ENCODE assay signal across 8 mouse cellular contexts in the genomic region with DNA sequence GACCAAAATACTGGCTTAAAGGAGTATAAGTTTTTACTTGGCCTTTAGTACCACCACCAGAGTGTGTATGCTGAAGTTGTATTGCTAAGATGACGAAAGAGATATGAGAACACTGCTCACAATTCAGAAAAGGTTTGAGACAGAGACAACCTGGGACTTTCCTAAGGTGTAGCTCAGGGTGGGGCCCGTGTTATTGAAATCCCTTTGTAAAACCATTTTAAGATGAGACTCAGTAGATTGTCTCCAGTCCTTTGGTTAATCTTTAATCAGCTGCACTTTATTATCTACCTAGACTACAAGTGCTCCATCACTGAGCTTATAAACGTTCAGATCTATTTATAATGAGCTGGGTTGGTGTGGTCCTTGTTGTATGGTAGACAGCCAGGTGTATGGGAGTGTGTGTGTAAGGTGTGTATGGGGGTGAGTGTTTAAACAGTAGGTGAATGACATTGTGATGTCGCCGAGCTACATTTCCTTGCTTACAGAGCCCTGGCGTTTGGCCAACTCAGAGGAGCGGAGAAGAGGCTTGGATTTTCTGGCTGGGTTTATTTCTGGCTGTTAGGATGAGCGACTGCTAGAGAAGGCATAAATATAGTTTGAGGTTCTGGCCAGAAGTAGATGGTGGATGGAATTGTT. TPM values are rescaled to one million over a fixed set of nuclear protein-coding genes. Genes with fewer than 3 reads are reported as not detected.
DNase-seq lines count a peak whose midpoint lies in the region; ATAC-seq lines count a peak whose summit lies in the region.
"Had no signal": no experiment of that assay in that cellular context is flagged by ENCODE, and none has a peak within 500 bp of the region (broad histone marks: within the 10 kb centered on the region; RNA-seq: fewer than 3 reads in every experiment).

No protein-coding gene starts in this region.

- H3K4me2 ChIP-seq in heart, embryonic 15.5 days = no peak overlapping the region
- H3K4me2 ChIP-seq: neural tube, embryonic 12.5 days had no signal

- no peaks in the 10 kb centered on the region for H3K9me3 ChIP-seq in heart, embryonic 15.5 days (replicated peaks)
- no peaks in the 10 kb centered on the region for H3K9me3 ChIP-seq in midbrain, embryonic 10.5 days (replicated peaks)
- H3K9me3 ChIP-seq: neural tube, embryonic 12.5 days had no signal

- H3K36me3 ChIP-seq in heart, embryonic 15.5 days = no peaks in the 10 kb centered on the region
- peaks cover 7% of the 10 kb centered on the region; the same call in 1 of the 2 replicates for H3K36me3 ChIP-seq in midbrain, embryonic 10.5 days
- H3K36me3 ChIP-seq: neural tube, embryonic 12.5 days had no signal

- 30% methylated on average over 8 of the region's 8 CpGs for WGBS in heart, embryonic 15.5 days
- 92% methylated on average over 8 of the region's 8 CpGs for WGBS in midbrain, embryonic 10.5 days

- no peak for DNase-seq in heart, adult 8-10 months (ENCODE audit: low spot score)
- peak; percentile 17 for DNase-seq in CD4-positive, CD25-positive, alpha-beta regulatory T cell, adult 2 months (ENCODE audit: low read depth, low spot score)
- peak; percentile 72 for DNase-seq in kidney, adult 9 months
- DNase-seq in thymus, postnatal 14 days = no peak
- DNase-seq in midbrain, embryonic 10.5 days (ENCODE audit: low spot score) = no peak

- H3K4me3 ChIP-seq in heart, embryonic 15.5 days = no peak overlapping the region
- H3K4me3 ChIP-seq in midbrain, embryonic 10.5 days = no peak overlapping the region
- H3K4me3 ChIP-seq: neural tube, embryonic 12.5 days had no signal

- no peak for ATAC-seq in heart, embryonic 15.5 days (replicated peaks; ENCODE audit: insufficient number of reproducible peaks, insufficient read depth, low FRiP score, low read depth)
- ATAC-seq in CD4-positive, CD25-positive, alpha-beta regulatory T cell, adult 4 months = peak; percentile 63

- no peaks in the 10 kb centered on the region for H3K27me3 ChIP-seq in heart, embryonic 15.5 days
- no peaks in the 10 kb centered on the region for H3K27me3 ChIP-seq in midbrain, embryonic 10.5 days (ENCODE audit: low read depth, poor library complexity, severe bottlenecking)
- H3K27me3 ChIP-seq: neural tube, embryonic 12.5 days had no signal

- H3K4me1 ChIP-seq in heart, embryonic 15.5 days (replicated peaks) = peaks cover 25% of the 10 kb centered on the region
- peaks cover 13% of the 10 kb centered on the region for H3K4me1 ChIP-seq in midbrain, embryonic 10.5 days

- 0 out of 2 replicates have a peak overlapping the region, but pooled peaks have one; percentile 33 for H3K27ac ChIP-seq in heart, embryonic 15.5 days
- H3K27ac ChIP-seq in midbrain, embryonic 10.5 days (replicated peaks) = no peak overlapping the region
- H3K27ac ChIP-seq: neural tube, embryonic 12.5 days had no signal

- no peak overlapping the region for H3K9ac ChIP-seq in heart, embryonic 15.5 days
- H3K9ac ChIP-seq: neural tube, embryonic 12.5 days had no signal

RNA-seq across cellular contexts. Expression of gene Crim1, which starts 21.1 kb away (rescaled TPM):
- polyA plus RNA-seq in heart, embryonic 15.5 days (2015; fragmentation: Nextera tagmentation; extraction: Ambion mirVana) = 2.5 and 3.2 TPM in 2 replicates
- 10 to 100 TPM; 58.6 to 70.9 (median 67.5) TPM for total RNA-seq in heart, adult 8-10 months (2022)
- 1 to 10 TPM; 7.5 to 7.7 TPM for polyA plus RNA-seq in CD4-positive, CD25-positive, alpha-beta regulatory T cell, adult 4 months (2017; shearing (Covaris generic))
- polyA plus RNA-seq in midbrain, embryonic 10.5 days (2016; fragmentation: Nextera tagmentation; extraction: Ambion mirVana) = 2.8 and 4.9 TPM in 2 replicates

Comparison
In these comparisons a context has a peak if more than half of its experiments do, and no peak if none do; other contexts are left out.
1. DNase-seq: peak in CD4-positive, CD25-positive, alpha-beta regulatory T cell, adult 2 months (single experiment) and kidney, adult 9 months (single experiment); none in heart, adult 8-10 months (single experiment), thymus, postnatal 14 days (single experiment) and midbrain, embryonic 10.5 days (single experiment).